Mouse (Mus musculus) natural killer cell, adult 2 months (primary cell): ENCODE measurements around the gene Kctd3.

Experiments
- DNase-seq, 2 experiments: peaks; one replicate each; pipeline ENCODE4 v3.0.0; 2022; ENCODE audit warnings: low spot score in 2 of 2

Kctd3 gene

GRCm38 (mm10) chr1:189010671-189011070 lies 3.0 kb upstream of the Kctd3 start:
- DNase-seq = no peak

- no peak for DNase-seq
These were observed 311 bp upstream of the Kctd3 start for GRCm38 (mm10) chr1:189007980-189008324.

GRCm38 (mm10) chr1:189006826-189007225 lies 815 bp downstream of the Kctd3 start:
- DNase-seq = no peak

- peak in 1 of 2 experiments; percentile 15 for DNase-seq
These were observed 1.4 kb downstream of the Kctd3 start for GRCm38 (mm10) chr1:189006267-189006666.

- DNase-seq = no peak
These were observed 2.9 kb downstream of the Kctd3 start for GRCm38 (mm10) chr1:189004774-189005173.

- no peak for DNase-seq
These were observed 5.8 kb downstream of the Kctd3 start for GRCm38 (mm10) chr1:189001815-189002214.

- peak in 1 of 2 experiments; percentile 11 for DNase-seq
These were observed 7.7 kb downstream of the Kctd3 start for GRCm38 (mm10) chr1:188999981-189000380.

- DNase-seq = peak in 1 of 2 experiments; percentile 8
These were observed 9.7 kb downstream of the Kctd3 start for GRCm38 (mm10) chr1:188997921-188998320.

GRCm38 (mm10) chr1:188993218-188993617 lies 14.4 kb downstream of the Kctd3 start:
- peak; percentile 14 to 41 for DNase-seq

- peak; percentile 9 to 45 for DNase-seq
These were observed 27.6 kb downstream of the Kctd3 start for GRCm38 (mm10) chr1:188980050-188980449.

- no peak for DNase-seq
These were observed 33.7 kb downstream of the Kctd3 start for GRCm38 (mm10) chr1:188973926-188974325.

- DNase-seq = no peak
These were observed 34.6 kb downstream of the Kctd3 start for GRCm38 (mm10) chr1:188973078-188973477.

- no peak for DNase-seq
These were observed 55.1 kb downstream of the Kctd3 start for GRCm38 (mm10) chr1:188952501-188952900.

GRCm38 (mm10) chr1:188951091-188951490 lies 56.5 kb downstream of the Kctd3 start:
- DNase-seq = no peak

GRCm38 (mm10) chr1:188948276-188948675 lies 59.4 kb downstream of the Kctd3 start:
- no peak for DNase-seq

- no peak for DNase-seq
These were observed 59.8 kb downstream of the Kctd3 start for GRCm38 (mm10) chr1:188947794-188948193.

- DNase-seq = no peak
These were observed 60.8 kb downstream of the Kctd3 start for GRCm38 (mm10) chr1:188946849-188947248.

- no peak for DNase-seq
These were observed 62.3 kb downstream of the Kctd3 start for GRCm38 (mm10) chr1:188945326-188945725.

- DNase-seq = no peak
These were observed 70.3 kb downstream of the Kctd3 start for GRCm38 (mm10) chr1:188937246-188937780.
